Mouse (Mus musculus) left cerebral cortex, postnatal 10 days (tissue): ENCODE measurements around the gene Pld4. TPM values are rescaled to one million over a fixed set of nuclear protein-coding genes. Genes with fewer than 3 reads are reported as not detected.
"Not testable (repeated sequence)": the region's sequence is repeated elsewhere in the genome, so short reads cannot be mapped to it uniquely, and the experiment has no call there.

ENCODE experiments used
- DNase-seq, 2 experiments: peaks; one replicate each; pipeline ENCODE4 v3.0.0; 2021 to 2022; ENCODE audit warnings: low spot score in 2 of 2, mixed read lengths in 1 of 2; ENCODE audit errors: extremely low spot score in 1 of 2
- intact Hi-C: fragments of 180-260 bp; cut with DNase I; formaldehyde crosslinking; loops from one replicate; pipeline ENCODE4 v1.15.1; 2025
- microRNA-seq: library from miRNA; unstranded; fragments of <30 nt; microRNA quantifications from one replicate; pipeline ENCODE4 v1.2.0, GENCODE M21; 2022
- total RNA-seq, 2 experiments: library from RNA; stranded (reverse); gene quantifications; 2 replicates each; pipeline ENCODE4 v1.2.3; 2021

Gene Pld4
- total RNA-seq, 2 experiments from 2014 or later = 10.0 to 11.9 TPM

DNA sequence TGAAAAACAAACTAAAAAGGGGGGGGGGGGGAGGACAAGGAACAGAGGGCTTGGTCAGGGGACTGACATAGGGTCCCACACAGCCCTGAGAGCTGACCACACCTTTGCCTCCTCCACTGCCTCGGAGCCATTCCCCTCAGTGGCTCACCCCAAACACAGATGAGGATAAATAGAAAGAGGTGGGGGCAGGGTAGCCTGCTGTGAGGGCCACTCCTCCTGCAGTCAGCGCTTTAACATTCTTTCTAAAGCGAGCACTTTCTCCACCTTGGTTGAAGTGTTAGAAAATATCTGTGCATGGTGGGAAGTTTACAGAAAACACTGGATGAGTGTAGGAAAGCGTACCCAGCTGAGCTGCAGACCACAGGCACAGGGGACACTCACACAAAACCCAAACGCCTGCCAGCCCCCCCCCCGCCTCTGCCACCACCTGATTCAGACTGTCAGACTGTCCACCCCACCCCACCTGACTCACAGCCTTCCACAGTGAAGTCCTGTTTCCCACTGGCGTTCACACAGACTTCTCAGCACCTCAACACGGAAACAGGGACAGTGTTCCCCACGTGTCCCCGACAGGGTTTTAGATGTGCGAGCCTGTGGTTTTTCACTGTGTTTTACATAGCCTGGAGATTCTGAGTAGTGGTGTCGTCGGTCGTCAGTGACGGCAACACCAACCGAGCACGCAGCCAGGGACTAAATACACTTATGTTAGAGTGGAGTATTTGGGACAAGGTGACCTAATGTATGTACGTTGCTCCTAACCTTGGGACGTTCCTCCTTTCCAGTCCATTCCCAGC, 49.8 kb downstream of the Pld4 start:
- no peak for DNase-seq
- intact Hi-C loops = no loop called here

DNA sequence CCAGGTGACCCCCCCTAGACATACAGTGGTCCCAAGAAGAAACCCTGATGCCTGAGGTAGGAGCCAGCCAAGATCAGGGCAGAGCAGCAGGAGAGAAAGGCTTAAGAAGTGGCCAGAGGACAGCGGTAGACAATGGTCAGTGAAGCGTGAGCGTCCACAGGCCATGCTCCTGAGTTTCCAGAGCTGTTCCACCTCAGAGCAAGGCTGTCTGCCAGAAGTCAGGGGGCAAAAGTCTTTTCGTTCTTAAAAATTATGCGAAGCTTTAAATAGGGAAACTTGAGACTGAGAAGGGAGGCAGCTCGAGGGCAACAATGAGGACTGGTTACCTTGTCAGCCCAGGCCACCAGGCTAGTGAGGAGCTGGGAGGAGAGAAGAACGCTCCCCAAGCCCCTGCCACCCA, 52.9 kb downstream of the Pld4 start:
- peak in 1 of 2 experiments; percentile 18 for DNase-seq
- intact Hi-C loops = no loop called here

DNA sequence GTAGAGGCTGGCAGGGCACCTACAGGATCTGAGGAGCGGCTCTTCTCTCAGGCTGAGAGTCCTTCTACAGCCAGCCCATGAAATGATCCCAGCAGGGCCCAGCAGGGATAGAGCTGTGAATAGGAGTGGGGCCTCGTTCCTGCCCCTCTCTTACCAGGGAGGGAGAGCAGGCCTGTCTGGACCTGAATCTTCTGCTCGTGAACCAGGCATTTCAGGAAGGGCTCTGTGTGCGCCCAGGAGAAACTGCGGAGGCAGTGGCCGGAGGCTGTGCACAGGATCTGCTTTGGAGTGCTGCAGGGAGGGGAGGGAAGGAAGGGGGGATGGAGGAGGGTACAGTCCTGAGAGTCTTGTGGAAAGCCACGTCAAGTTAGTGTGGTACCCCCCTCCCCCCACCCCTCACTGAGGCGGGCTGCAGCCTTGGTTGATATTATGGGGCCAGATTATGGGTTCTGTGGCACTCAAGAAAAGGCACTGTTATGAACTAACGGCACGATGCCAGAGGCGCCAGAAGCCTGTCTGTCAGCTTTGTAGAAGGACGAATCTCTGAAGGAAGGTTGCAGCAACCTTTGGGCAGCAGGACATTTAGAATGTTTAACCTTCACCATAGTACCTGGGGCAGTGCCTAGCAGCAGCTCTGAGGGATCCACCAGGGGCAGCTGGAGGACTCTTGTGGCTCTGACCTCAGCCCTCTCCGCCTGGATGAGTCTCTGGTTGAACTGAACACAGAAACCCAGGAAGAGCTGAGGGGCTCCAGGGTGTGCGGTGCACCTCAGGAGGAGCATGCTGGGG, 54.4 kb downstream of the Pld4 start:
- peak in 1 of 2 experiments; percentile 17 for DNase-seq
- intact Hi-C loops = no loop called here

DNA sequence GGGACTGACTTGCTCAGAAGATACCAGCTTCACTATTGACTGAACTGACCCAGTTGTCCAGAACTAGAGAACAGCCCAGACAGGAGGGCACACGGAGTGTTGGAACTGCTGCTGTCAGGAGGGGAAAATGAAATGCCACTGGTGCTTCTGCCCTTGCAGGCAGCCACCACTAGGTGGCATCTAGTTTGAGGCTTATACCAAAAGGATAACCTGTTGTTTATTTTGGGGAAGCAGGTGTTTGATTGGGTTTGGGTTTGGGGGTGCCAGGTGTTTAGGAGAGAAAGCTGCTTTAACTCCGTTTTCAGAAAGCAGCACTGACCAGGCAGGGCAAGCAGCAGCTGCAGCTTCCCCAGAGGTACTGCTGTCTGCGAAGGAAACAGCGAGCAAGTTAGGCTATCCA, 55.8 kb downstream of the Pld4 start:
- peak; percentile 52 to 58 for DNase-seq
- intact Hi-C loops = no loop called here

DNA sequence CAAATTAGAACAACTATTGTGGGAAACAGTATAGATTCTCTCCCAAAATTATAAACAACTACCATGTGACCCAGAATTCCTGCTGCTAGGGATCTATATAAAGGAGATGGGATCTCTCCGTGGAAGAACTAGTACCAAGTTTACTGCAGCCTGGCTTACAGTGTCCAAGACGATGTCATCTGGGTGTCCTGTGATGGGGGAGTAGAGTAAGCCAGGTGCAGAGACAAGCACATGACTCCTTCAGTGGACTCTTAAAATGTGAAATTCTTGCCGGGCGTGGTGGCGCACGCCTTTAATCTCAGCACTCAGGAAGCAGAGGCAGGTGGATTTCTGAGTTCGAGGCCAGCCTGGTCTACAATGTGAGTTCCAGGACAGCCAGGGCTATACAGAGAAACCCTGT, 56.4 kb downstream of the Pld4 start:
- DNase-seq = peak in 1 of 2 experiments; percentile 11
- intact Hi-C loops = not testable (repeated sequence)

Small RNAs within 50 kb of the gene (microRNA-seq; reads per million reads assigned to microRNA genes)
- gene Mir6940 = 9.2 reads per million, percentile 29 among the genes with 10 or more reads in this experiment

Other genes starting within 250 kb of the Pld4 start
- 100 to 1,000 TPM; 142 to 145 TPM for gene Tmem179, start 243.9 kb upstream of the Pld4 start, total RNA-seq
- 10 to 100 TPM; 53.3 to 62.6 TPM for gene Inf2, start 171.9 kb upstream of the Pld4 start, total RNA-seq
- 1 to 10 TPM; 2.8 to 3.9 TPM for gene Adssl1, start 140.6 kb upstream of the Pld4 start, total RNA-seq
- gene Siva1, start 116.0 kb upstream of the Pld4 start, total RNA-seq = 10 to 100 TPM; 14.3 to 15.5 TPM
- 100 to 1,000 TPM; 166 to 169 TPM for gene Akt1, start 85.8 kb upstream of the Pld4 start, total RNA-seq
- under 1 TPM; 0.28 to 0.34 TPM for gene Zbtb42, start 81.8 kb upstream of the Pld4 start, total RNA-seq
- 100 to 1,000 TPM; 222 to 234 TPM for gene Cep170b, start 40.2 kb upstream of the Pld4 start, total RNA-seq
- 10 to 100 TPM; 13.8 to 14.5 TPM for gene Ahnak2, start 42.0 kb downstream of the Pld4 start, total RNA-seq
- 10 to 100 TPM; 14.6 to 16.5 TPM for gene Clba1, start 48.3 kb downstream of the Pld4 start, total RNA-seq
- gene Cdca4, start 68.8 kb downstream of the Pld4 start, total RNA-seq = 10 to 100 TPM; 11.5 TPM
- not detected for gene Gpr132, start 107.6 kb downstream of the Pld4 start, total RNA-seq
- gene Jag2, start 169.1 kb downstream of the Pld4 start, total RNA-seq = 10 to 100 TPM; 60.0 to 60.9 TPM
- 10 to 100 TPM; 11.8 to 13.2 TPM for gene Nudt14, start 181.5 kb downstream of the Pld4 start, total RNA-seq
- gene Btbd6, start 215.8 kb downstream of the Pld4 start, total RNA-seq = 10 to 100 TPM; 61.0 to 61.9 TPM
- 10 to 100 TPM; 53.8 to 54.2 TPM for gene Brf1, start 240.0 kb downstream of the Pld4 start, total RNA-seq